Mouse (Mus musculus) monocyte, adult 5-6 weeks (primary cell): ENCODE data around the gene Dnajc8. TPM values are rescaled to one million over a fixed set of nuclear protein-coding genes. Genes with fewer than 3 reads are reported as not detected.

Experiments used
- ATAC-seq: fragments of 153-309, 156-312 bp; replicated peaks from 2 replicates; pipeline ENCODE4 v1.8.0; 2017; ENCODE audit warnings: mild to moderate bottlenecking; ENCODE audit not compliant: low TSS enrichment, insufficient number of reproducible peaks, severe bottlenecking, poor library complexity, low FRiP score
- total RNA-seq: library from RNA; stranded (forward); fragments of 200-1000, 200-491, 200-594 nt; gene quantifications from 3 replicates; pipeline ENCODE4 v1.2.3, GENCODE M21; 2017

Gene Dnajc8
- total RNA-seq, 1 experiment from 2014 or later: 713 TPM

DNA sequence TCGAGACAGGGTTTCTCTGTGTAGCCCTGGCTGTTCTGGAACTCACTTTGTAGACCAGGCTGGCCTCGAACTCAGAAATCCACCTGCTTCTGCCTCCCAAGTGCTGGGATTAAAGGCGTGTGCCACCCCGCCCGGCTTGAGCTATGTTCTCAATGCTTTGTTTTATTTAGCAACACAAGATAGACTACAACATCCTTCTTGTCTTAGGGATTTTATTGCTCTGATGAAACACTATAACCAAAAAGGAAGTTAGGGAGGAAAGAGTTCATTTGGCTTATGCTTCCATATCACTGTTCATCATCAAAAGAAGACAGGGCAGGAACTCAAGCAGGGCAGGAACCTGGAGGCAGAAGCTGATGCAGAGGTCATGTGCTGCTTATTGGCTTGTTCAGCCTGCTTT, 65.9 kb downstream of the Dnajc8 start:
- ATAC-seq: peak; percentile 65; the same call in 1 of the 2 replicates

Other genes starting within 250 kb of the Dnajc8 start
- not detected in 3 replicates for gene Rab42, start 232.2 kb upstream of the Dnajc8 start, total RNA-seq
- 42.3 to 56.8 TPM (median 49.3 TPM) in 3 replicates for gene Trnau1ap, start 206.0 kb upstream of the Dnajc8 start, total RNA-seq
- gene Rcc1, start 181.9 kb upstream of the Dnajc8 start, total RNA-seq: 2.9 to 7.7 TPM (median 6.1 TPM) in 3 replicates
- gene Phactr4, start 113.1 kb upstream of the Dnajc8 start, total RNA-seq: 3.2 to 22.5 TPM (median 9.0 TPM) in 3 replicates
- gene Med18, start 71.6 kb upstream of the Dnajc8 start, total RNA-seq: 1.3 to 9.4 TPM (median 8.8 TPM) in 3 replicates
- gene Sesn2, start 25.0 kb upstream of the Dnajc8 start, total RNA-seq: 4.9 to 6.0 TPM (median 5.2 TPM) in 3 replicates
- gene Atpif1, start 1.9 kb upstream of the Dnajc8 start, total RNA-seq: 103 to 180 TPM (median 116 TPM) in 3 replicates
- 3.6 to 28.2 TPM (median 24.8 TPM) in 3 replicates for gene Ptafr, start 28.5 kb downstream of the Dnajc8 start, total RNA-seq
- gene Eya3, start 103.4 kb downstream of the Dnajc8 start, total RNA-seq: 8.7 to 25.5 TPM (median 18.8 TPM) in 3 replicates
- gene Xkr8, start 197.0 kb downstream of the Dnajc8 start, total RNA-seq: 3.8 to 7.9 TPM (median 4.4 TPM) in 3 replicates
- 108 to 191 TPM (median 160 TPM) in 3 replicates for gene Smpdl3b, start 221.7 kb downstream of the Dnajc8 start, total RNA-seq
- 39.3 to 41.2 TPM (median 40.2 TPM) in 3 replicates for gene Rpa2, start 232.8 kb downstream of the Dnajc8 start, total RNA-seq